Mouse (Mus musculus) right cerebral cortex, adult 18-20 months (tissue): Measurements from ENCODE around the gene Bglap.
A peak's percentile ranks its signal among the peaks of the same experiment; 100 is the strongest.
"Not testable (repeated sequence)": the region's sequence is repeated elsewhere in the genome, so short reads cannot be mapped to it uniquely, and the experiment has no call there.

Source experiments
- DNase-seq: peaks from one replicate; pipeline ENCODE4 v3.0.0; 2022; ENCODE audit warnings: mixed read lengths

Gene Bglap

GRCm38 (mm10) chr3:88384364-88384763 lies at the start of gene Bglap:
Gene Bglap (minus strand): TSS chr3:88384464.
- DNase-seq, result no peak

- DNase-seq, result not testable (repeated sequence)
Measured at GRCm38 (mm10) chr3:88428639-88429038, 44.4 kb upstream of the Bglap start.

GRCm38 (mm10) chr3:88427342-88427905 lies 43.2 kb upstream of the Bglap start:
- DNase-seq, result no peak

GRCm38 (mm10) chr3:88425708-88426420 lies 41.6 kb upstream of the Bglap start:
- DNase-seq, result no peak

GRCm38 (mm10) chr3:88425330-88425689 lies 41.0 kb upstream of the Bglap start:
- no peak for DNase-seq

GRCm38 (mm10) chr3:88424605-88425329 lies 40.5 kb upstream of the Bglap start, which contains the start of gene Slc25a44:
Gene Slc25a44 (minus strand): TSS chr3:88425139.
- DNase-seq, result peak; percentile 97

GRCm38 (mm10) chr3:88422020-88422720 lies 37.9 kb upstream of the Bglap start:
- peak; percentile 56 for DNase-seq

- no peak for DNase-seq
Measured at GRCm38 (mm10) chr3:88420771-88421170, 36.5 kb upstream of the Bglap start.

GRCm38 (mm10) chr3:88418016-88418415 lies 33.8 kb upstream of the Bglap start:
- DNase-seq, result no peak

GRCm38 (mm10) chr3:88415668-88416067 lies 31.4 kb upstream of the Bglap start:
- no peak for DNase-seq

- no peak for DNase-seq
Measured at GRCm38 (mm10) chr3:88412636-88413035, 28.4 kb upstream of the Bglap start.

GRCm38 (mm10) chr3:88411681-88412080 lies 27.4 kb upstream of the Bglap start:
- no peak for DNase-seq

GRCm38 (mm10) chr3:88410645-88411031 lies 26.4 kb upstream of the Bglap start:
- DNase-seq, result no peak

GRCm38 (mm10) chr3:88409741-88410644 lies 25.7 kb upstream of the Bglap start, which contains the start of gene Pmf1:
Gene Pmf1 (minus strand): TSS chr3:88410331.
- peak; percentile 92 for DNase-seq

GRCm38 (mm10) chr3:88408953-88409352 lies 24.7 kb upstream of the Bglap start:
- no peak for DNase-seq

- no peak for DNase-seq
Measured at GRCm38 (mm10) chr3:88407529-88407928, 23.3 kb upstream of the Bglap start.

- DNase-seq, result peak; percentile 74
Measured at GRCm38 (mm10) chr3:88407090-88407489, 22.8 kb upstream of the Bglap start.

- DNase-seq, result no peak
Measured at GRCm38 (mm10) chr3:88403522-88404230, 19.4 kb upstream of the Bglap start.

- DNase-seq, result no peak
Measured at GRCm38 (mm10) chr3:88398666-88399065, 14.4 kb upstream of the Bglap start.

GRCm38 (mm10) chr3:88395742-88396141 lies 11.5 kb upstream of the Bglap start:
- DNase-seq, result no peak

GRCm38 (mm10) chr3:88395288-88395687 lies 11.0 kb upstream of the Bglap start:
- no peak for DNase-seq
